Mouse (Mus musculus): ENCODE measurements around the gene Opcml.

- TF ChIP-seq CTCF (IDR thresholded peaks at IDR 0.05; ENCODE audit: extremely low read depth, insufficient read depth, low read length) (no peak), POLR2A (IDR thresholded peaks at IDR 0.05; ENCODE audit: extremely low read depth, insufficient read depth, low read length) (no peak)
Measured at GRCm38 (mm10) chr9:27937660-27938059, 147.1 kb downstream of the Opcml start.

Data from cortical plate, adult 2 months (tissue).